Mouse (Mus musculus) megakaryocyte, embryonic 14.5 days (primary cell): ENCODE measurements at regions not wholly inside any gene's neighbourhood (a gene's known extent, or its start where the extent isn't known, plus 50 kb on each side); places are given as distances from the start of the nearest gene placed in this dataset.

Experiments used
- H3K27me3 ChIP-seq: replicated peaks from 2 replicates; pipeline ENCODE3; 2012; ENCODE audit warnings: inconsistent platforms
- H3K36me3 ChIP-seq: replicated peaks from 2 replicates; pipeline ENCODE3; 2012; ENCODE audit warnings: low read length, inconsistent platforms, mixed read lengths
- H3K4me1 ChIP-seq: 2 replicates; pipeline ENCODE4 v1.6.1; 2012; ENCODE audit warnings: inconsistent platforms
- H3K4me3 ChIP-seq: replicated peaks from 2 replicates; pipeline ENCODE3; 2012; ENCODE audit warnings: moderate library complexity, mild to moderate bottlenecking, inconsistent platforms
- H3K9me3 ChIP-seq: 2 replicates; pipeline ENCODE4 v1.6.1; 2012; ENCODE audit warnings: inconsistent platforms
- FLI1 ChIP-seq: IDR thresholded peaks from 2 replicates; pipeline ENCODE4 v1.6.1; 2012; ENCODE audit warnings: low read length, inconsistent platforms, mixed read lengths
- GATA1 ChIP-seq: IDR thresholded peaks from 3 replicates; pipeline ENCODE4 v1.6.1; 2012; ENCODE audit warnings: mixed read lengths, low read length, inconsistent platforms, borderline replicate concordance

DNA sequence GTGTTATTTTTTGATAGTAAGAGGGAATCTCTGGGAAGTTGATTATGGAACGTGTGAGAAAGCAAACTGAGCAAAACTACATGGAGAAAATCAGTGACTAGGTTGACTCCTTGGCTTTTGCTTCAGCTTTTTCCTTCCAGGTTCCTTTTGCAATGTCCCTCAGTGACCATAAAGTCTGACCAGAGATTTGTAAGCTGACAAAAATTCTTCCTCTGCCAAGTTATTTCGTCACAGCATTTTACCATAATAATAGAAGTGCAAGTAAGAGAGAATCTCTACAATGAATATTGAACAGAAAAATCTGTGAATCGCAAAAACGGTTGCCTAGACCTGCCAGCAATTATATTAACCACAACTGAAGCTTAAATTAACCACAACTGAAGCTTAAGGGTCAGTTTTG is 479.3 kb downstream of the Kcnj2 start:
- no peaks in the 10 kb centered on the region for H3K9me3 ChIP-seq
- TF ChIP-seq GATA1 (no peak), FLI1 (no peak)
- no peak overlapping the region for H3K4me3 ChIP-seq
- no peaks in the 10 kb centered on the region for H3K36me3 ChIP-seq
- H3K4me1 ChIP-seq = no peaks in the 10 kb centered on the region
- no peaks in the 10 kb centered on the region for H3K27me3 ChIP-seq

GRCm38 (mm10) chr11:111555131-111555530 is 489.2 kb downstream of the Kcnj2 start:
- Histone ChIP-seq H3K9me3 (peaks cover 5% of the 10 kb centered on the region; the same call in 1 of the 2 replicates), H3K27me3 (no peaks in the 10 kb centered on the region), H3K4me3 (no peak overlapping the region), H3K36me3 (no peaks in the 10 kb centered on the region), H3K4me1 (no peaks in the 10 kb centered on the region)
- TF ChIP-seq FLI1 (no peak), GATA1 (no peak)

DNA sequence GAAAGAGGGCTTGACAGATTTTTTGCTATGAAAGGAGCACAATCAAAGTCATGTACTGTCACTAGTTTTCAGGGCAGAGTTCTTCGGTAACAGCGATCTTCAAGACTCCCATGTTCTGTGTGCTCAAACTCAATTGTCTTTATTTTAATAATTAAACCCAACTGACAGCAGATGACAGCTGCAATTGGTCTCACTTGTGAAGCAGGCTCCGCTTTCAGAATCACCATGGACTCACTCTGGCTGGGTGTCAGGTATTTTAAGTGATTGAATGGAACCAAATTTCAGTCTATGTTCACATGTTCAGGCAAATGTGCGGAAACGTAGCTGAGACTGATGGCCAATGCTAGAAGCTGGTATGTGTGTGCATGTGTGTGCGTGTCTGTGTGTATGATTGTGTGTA is 489.7 kb downstream of the Kcnj2 start:
- Histone ChIP-seq H3K27me3 (no peaks in the 10 kb centered on the region), H3K9me3 (peaks cover 5% of the 10 kb centered on the region; the same call in 1 of the 2 replicates), H3K36me3 (no peaks in the 10 kb centered on the region), H3K4me3 (no peak overlapping the region), H3K4me1 (no peaks in the 10 kb centered on the region)
- TF ChIP-seq FLI1 (no peak), GATA1 (no peak)

DNA sequence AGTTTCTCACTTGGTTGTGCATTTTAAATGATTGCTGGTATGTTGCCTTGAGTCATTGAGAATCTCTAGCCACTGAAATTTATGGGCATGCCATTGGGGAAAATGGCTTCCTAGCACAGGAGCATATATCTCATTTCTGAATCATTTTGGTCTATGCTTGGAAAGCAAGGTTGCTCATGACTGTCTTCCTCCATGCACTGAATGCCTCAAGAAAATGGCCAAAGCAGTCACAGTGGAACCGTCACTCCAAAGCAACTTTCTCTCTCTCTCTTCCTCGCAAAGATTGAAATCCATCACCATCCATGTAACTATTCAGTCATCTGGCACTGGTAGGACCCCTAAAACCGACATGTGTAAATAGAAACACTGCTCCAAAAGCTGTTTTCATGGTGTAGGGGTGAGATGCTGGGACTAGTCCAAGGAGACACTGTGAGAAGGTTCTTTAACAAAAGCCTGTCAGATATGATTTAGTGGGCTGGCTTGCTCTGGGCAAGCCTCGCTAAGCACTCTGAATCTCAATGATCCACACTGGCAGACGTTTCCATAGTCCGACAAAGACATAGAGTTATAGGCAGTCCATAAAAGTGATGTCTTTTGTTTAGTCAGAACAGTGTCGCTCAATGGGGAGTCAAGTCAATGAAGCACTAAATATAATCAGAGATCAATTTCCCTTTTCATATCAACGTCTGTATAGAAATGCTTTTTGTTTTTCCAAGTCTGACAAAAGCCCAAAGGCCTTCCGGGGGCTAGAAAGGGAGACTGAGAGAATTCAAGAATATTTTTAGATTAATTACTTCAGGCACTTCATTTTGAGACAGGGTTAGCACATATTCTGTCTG is 492.6 kb downstream of the Kcnj2 start:
- Histone ChIP-seq H3K9me3 (peaks cover 10% of the 10 kb centered on the region), H3K27me3 (no peaks in the 10 kb centered on the region), H3K36me3 (no peaks in the 10 kb centered on the region), H3K4me1 (no peaks in the 10 kb centered on the region), H3K4me3 (no peak overlapping the region)
- TF ChIP-seq FLI1 = no peak
- no peak for TF ChIP-seq GATA1

GRCm38 (mm10) chr11:111563171-111563570 is 497.2 kb downstream of the Kcnj2 start:
- no peaks in the 10 kb centered on the region for H3K36me3 ChIP-seq
- no peaks in the 10 kb centered on the region for H3K4me1 ChIP-seq
- peaks cover 10% of the 10 kb centered on the region for H3K9me3 ChIP-seq
- no peak for TF ChIP-seq GATA1
- TF ChIP-seq FLI1 = no peak
- H3K27me3 ChIP-seq = no peaks in the 10 kb centered on the region
- H3K4me3 ChIP-seq = no peak overlapping the region

DNA sequence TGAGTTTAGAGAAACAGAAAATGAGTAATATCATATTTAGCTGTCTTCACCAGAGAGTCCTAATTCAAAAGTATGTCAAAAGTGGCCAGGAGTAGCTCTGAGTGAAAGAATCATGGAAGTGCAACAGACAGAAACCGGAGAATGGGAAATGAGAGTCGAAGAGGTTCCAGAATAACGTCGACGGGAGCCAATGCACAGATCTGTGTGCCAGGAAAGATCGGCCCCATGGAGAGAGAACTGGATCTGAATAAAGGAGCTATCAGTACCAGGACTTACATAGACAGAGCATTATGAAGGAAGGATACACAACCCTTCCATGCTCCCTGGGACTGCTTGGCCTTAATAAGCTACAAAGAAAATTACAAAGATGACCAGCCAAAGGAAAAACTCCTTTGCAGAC is 502.1 kb downstream of the Kcnj2 start:
- Histone ChIP-seq H3K27me3 (no peaks in the 10 kb centered on the region), H3K36me3 (no peaks in the 10 kb centered on the region), H3K9me3 (0 out of 2 replicates have a peak, but pooled peaks cover 6% of the 10 kb centered on the region), H3K4me3 (no peak overlapping the region), H3K4me1 (no peaks in the 10 kb centered on the region)
- no peak for TF ChIP-seq GATA1
- no peak for TF ChIP-seq FLI1

DNA sequence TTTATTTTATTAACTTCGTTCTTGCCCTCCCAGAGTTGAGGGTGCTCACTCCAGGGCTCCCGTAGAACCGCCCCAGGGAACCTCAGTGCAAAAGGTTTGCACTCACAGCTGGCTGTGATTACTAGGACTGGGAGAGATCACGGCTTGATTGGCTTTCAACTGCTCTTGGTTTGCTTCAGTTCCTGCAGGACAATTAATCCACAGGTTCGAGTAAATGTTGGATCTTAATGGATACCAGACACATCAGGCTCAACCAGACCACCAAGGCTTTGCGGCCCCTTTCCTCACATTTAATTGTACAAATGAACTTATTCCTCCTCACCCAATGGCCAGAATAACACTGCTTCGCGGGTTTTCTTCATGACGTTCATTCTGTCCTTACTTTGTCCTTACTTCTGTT is 502.9 kb downstream of the Kcnj2 start:
- no peaks in the 10 kb centered on the region for H3K27me3 ChIP-seq
- H3K36me3 ChIP-seq = no peaks in the 10 kb centered on the region
- no peak for TF ChIP-seq FLI1
- no peak for TF ChIP-seq GATA1
- H3K9me3 ChIP-seq = 0 out of 2 replicates have a peak, but pooled peaks cover 8% of the 10 kb centered on the region
- no peak overlapping the region for H3K4me3 ChIP-seq
- no peaks in the 10 kb centered on the region for H3K4me1 ChIP-seq

DNA sequence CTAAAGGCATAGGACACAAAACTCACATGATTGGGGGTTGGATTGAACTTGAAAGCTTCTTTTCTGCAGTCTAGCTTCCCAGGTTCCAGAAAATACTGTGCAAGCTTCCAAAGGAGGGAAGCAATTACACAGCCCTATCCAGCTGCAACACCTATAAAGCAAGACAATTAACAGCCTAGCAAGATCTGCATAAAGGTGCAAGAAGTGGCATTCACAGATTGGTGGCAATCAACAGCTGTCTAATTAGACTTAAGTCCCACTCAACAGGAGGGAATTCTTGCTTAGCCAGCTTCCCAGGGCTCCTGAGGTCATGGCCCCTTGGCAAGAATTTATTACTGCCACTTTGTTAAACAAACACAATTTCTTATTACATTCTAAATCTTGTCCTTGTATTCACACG is 511.9 kb downstream of the Kcnj2 start:
- Histone ChIP-seq H3K27me3 (no peaks in the 10 kb centered on the region), H3K9me3 (peaks cover 3% of the 10 kb centered on the region; the same call in 1 of the 2 replicates), H3K36me3 (no peaks in the 10 kb centered on the region), H3K4me3 (no peak overlapping the region), H3K4me1 (no peaks in the 10 kb centered on the region)
- TF ChIP-seq GATA1 = no peak
- no peak for TF ChIP-seq FLI1

DNA sequence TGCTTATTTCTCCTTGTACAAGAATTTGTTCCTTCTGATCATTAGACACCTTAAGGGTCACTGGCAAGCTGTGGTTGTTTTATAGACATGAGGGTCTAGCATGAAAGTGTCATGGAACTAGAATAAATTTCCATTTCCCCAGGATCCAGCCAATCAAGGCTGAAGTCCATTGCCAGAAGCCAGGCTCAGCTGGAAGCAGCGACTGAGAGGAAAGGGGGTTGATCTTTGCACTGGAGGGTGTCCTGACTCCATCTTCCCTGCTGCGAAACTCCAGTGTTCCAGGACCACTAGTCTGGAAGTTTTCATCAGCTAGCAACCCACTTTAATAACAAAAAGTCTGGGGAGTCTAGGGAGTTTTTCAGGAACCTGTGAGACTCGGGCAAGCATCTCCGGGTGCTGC is 517.0 kb downstream of the Kcnj2 start:
- no peaks in the 10 kb centered on the region for H3K27me3 ChIP-seq
- H3K9me3 ChIP-seq = peaks cover 4% of the 10 kb centered on the region; the same call in 1 of the 2 replicates
- no peaks in the 10 kb centered on the region for H3K36me3 ChIP-seq
- TF ChIP-seq FLI1 (no peak), GATA1 (no peak)
- H3K4me3 ChIP-seq = no peak overlapping the region
- no peaks in the 10 kb centered on the region for H3K4me1 ChIP-seq

DNA sequence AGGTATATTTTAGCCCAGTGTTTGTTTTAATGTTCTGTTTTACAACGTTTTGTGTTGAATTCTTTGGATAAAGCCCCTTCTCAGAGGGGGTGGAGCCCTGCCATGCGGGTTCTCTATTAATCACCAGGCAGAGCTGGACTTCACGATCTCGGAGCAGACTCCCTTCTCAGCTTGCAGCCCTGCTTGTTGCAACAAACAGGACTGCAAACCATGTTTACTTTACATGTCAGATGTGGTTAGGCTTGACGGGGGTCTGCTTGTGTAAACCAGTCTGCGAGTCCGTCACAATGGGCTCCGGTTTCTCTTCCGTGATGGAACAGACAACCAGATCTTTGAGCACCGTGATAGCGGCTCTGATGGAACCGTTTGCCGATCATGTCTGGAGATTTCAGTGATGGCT is 517.6 kb downstream of the Kcnj2 start:
- no peaks in the 10 kb centered on the region for H3K27me3 ChIP-seq
- no peak overlapping the region for H3K4me3 ChIP-seq
- H3K36me3 ChIP-seq = no peaks in the 10 kb centered on the region
- H3K9me3 ChIP-seq = peaks cover 4% of the 10 kb centered on the region; the same call in 1 of the 2 replicates
- TF ChIP-seq GATA1 (no peak), FLI1 (no peak)
- no peaks in the 10 kb centered on the region for H3K4me1 ChIP-seq

GRCm38 (mm10) chr11:111599456-111599855 is 533.5 kb downstream of the Kcnj2 start:
- TF ChIP-seq FLI1 = no peak
- TF ChIP-seq GATA1 = no peak
- no peak overlapping the region for H3K4me3 ChIP-seq
- no peaks in the 10 kb centered on the region for H3K9me3 ChIP-seq
- H3K36me3 ChIP-seq = no peaks in the 10 kb centered on the region
- no peaks in the 10 kb centered on the region for H3K4me1 ChIP-seq
- no peaks in the 10 kb centered on the region for H3K27me3 ChIP-seq
